Mouse (Mus musculus) stomach, embryonic 16.5 days (tissue): ENCODE data around the gene Cog1. TPM values are rescaled to one million over a fixed set of nuclear protein-coding genes. Genes with fewer than 3 reads are reported as not detected.
A peak's percentile ranks its signal among the peaks of the same experiment; 100 is the strongest.

ENCODE experiments used
- ATAC-seq: fragments of 200-750 bp; cut with Nextera tagmentation; 2 replicates; pipeline ENCODE4 v1.8.0; 2017; ENCODE audit warnings: moderate number of reproducible peaks, moderate TSS enrichment; ENCODE audit not compliant: insufficient read depth, low FRiP score
- H3K27ac ChIP-seq: fragments of 300-500 bp; sonication (generic); 2 replicates; pipeline ENCODE4 v1.5.1; 2014; ENCODE audit warnings: low read length
- H3K27me3 ChIP-seq: fragments of 300-500 bp; sonication (generic); 2 replicates; pipeline ENCODE4 v1.6.1; 2014; ENCODE audit warnings: low read length, control low read depth, mixed read lengths; ENCODE audit not compliant: control insufficient read depth, insufficient read depth
- H3K36me3 ChIP-seq: fragments of 300-500 bp; sonication (generic); 2 replicates; pipeline ENCODE4 v1.6.1; 2014; ENCODE audit warnings: low read length; ENCODE audit not compliant: control insufficient read depth, insufficient read depth
- H3K4me1 ChIP-seq: fragments of 300-500 bp; sonication (generic); 2 replicates; pipeline ENCODE4 v1.6.1; 2014; ENCODE audit warnings: low read length, control low read depth, mixed read lengths; ENCODE audit not compliant: control insufficient read depth, insufficient read depth
- H3K4me2 ChIP-seq: fragments of 300-500 bp; sonication (generic); 2 replicates; pipeline ENCODE4 v1.6.1; 2014; ENCODE audit warnings: low read depth, low read length, mixed read lengths
- H3K4me3 ChIP-seq: fragments of 300-500 bp; sonication (generic); replicated peaks from 2 replicates; pipeline ENCODE4 v1.5.1; 2014; ENCODE audit warnings: mild to moderate bottlenecking, low read length
- H3K9ac ChIP-seq: fragments of 300-500 bp; sonication (generic); 2 replicates; pipeline ENCODE4 v1.6.1; 2014; ENCODE audit warnings: low read length
- H3K9me3 ChIP-seq: fragments of 300-500 bp; sonication (generic); replicated peaks from 2 replicates; pipeline ENCODE4 v1.6.1; 2016; ENCODE audit warnings: low read length, control low read depth; ENCODE audit not compliant: control insufficient read depth
- WGBS: fragments of 180-500 bp; shearing (Covaris S2); extraction: QIAGEN DNeasy Blood & Tissue Kit; methylation state at CpG from one replicate; pipeline ENCODE4 v1.1.7; 2014; 5-methylcytosine and 5-hydroxymethylcytosine counted together
- polyA plus RNA-seq: library from polyadenylated mRNA; unstranded; fragments of >200 nt; fragmentation: Nextera tagmentation; extraction: Ambion mirVana; gene quantifications from 2 replicates; pipeline ENCODE4 v1.2.1, GENCODE M21; 2015

The Cog1 gene
- polyA plus RNA-seq, 1 experiment from 2014 or later, result 17.3 TPM

GRCm38 (mm10) chr11:113614476-113614875 is 34.5 kb upstream of the Cog1 start:
- Histone ChIP-seq H3K9ac (no peak overlapping the region), H3K4me1 (peaks cover 26% of the 10 kb centered on the region)

GRCm38 (mm10) chr11:113617132-113617911 is 31.6 kb upstream of the Cog1 start:
- Histone ChIP-seq H3K36me3 (no peaks in the 10 kb centered on the region), H3K9me3 (no peaks in the 10 kb centered on the region), H3K9ac (no peak overlapping the region), H3K27me3 (peaks cover 29% of the 10 kb centered on the region), H3K4me2 (0 out of 2 replicates have a peak overlapping the region, but pooled peaks have one; percentile 3), H3K4me3 (no peak overlapping the region), H3K27ac (no peak overlapping the region), H3K4me1 (peaks cover 20% of the 10 kb centered on the region)
- WGBS, result 34% methylated on average over 14 of the region's 14 CpGs
- ATAC-seq, result peak; percentile 64; the same call in 1 of the 2 replicates

More at GRCm38 (mm10) chr11:113614476-113614875, 34.5 kb upstream of the Cog1 start:
- H3K36me3 ChIP-seq, result no peaks in the 10 kb centered on the region
- ATAC-seq, result no peak
- H3K4me3 ChIP-seq, result no peak overlapping the region
- H3K27ac ChIP-seq, result no peak overlapping the region
- no peaks in the 10 kb centered on the region for H3K9me3 ChIP-seq
- no peak overlapping the region for H3K4me2 ChIP-seq
- WGBS, result 85% methylated on average over 6 of the region's 6 CpGs
- H3K27me3 ChIP-seq, result peaks cover 9% of the 10 kb centered on the region

GRCm38 (mm10) chr11:113618303-113618671 is 30.7 kb upstream of the Cog1 start:
- no peaks in the 10 kb centered on the region for H3K9me3 ChIP-seq
- WGBS, result 29% methylated on average over 4 of the region's 4 CpGs
- peak overlapping the region; percentile 45 for H3K4me3 ChIP-seq
- H3K36me3 ChIP-seq, result no peaks in the 10 kb centered on the region
- peaks cover 19% of the 10 kb centered on the region; the same call in 1 of the 2 replicates for H3K4me1 ChIP-seq
- no peak overlapping the region for H3K27ac ChIP-seq
- H3K9ac ChIP-seq, result no peak overlapping the region
- ATAC-seq, result no peak
- H3K4me2 ChIP-seq, result peak overlapping the region; percentile 74
- peaks cover 29% of the 10 kb centered on the region for H3K27me3 ChIP-seq

- Histone ChIP-seq H3K4me3 (peak within 1 kb of the TSS; percentile 45), H3K27ac (no peak within 1 kb of the TSS), H3K27me3 (peaks cover 29% of the 10 kb centered on the region), H3K4me2 (peak within 1 kb of the TSS; percentile 74), H3K4me1 (peaks cover 19% of the 10 kb centered on the region; the same call in 1 of the 2 replicates), H3K9ac (peak within 1 kb of the TSS; percentile 53), H3K9me3 (no peaks in the 10 kb centered on the region), H3K36me3 (no peaks in the 10 kb centered on the region)
- ATAC-seq, result peak; percentile 48; the same call in 1 of the 2 replicates
- 1% methylated on average over 54 of the region's 54 CpGs for WGBS
Observed at GRCm38 (mm10) chr11:113618672-113619419, 30.1 kb upstream of the Cog1 start, which contains the start of gene Sstr2. Gene Sstr2 (plus strand): TSS chr11:113619342.

GRCm38 (mm10) chr11:113619420-113620080 is 29.4 kb upstream of the Cog1 start:
- Histone ChIP-seq H3K9me3 (no peaks in the 10 kb centered on the region), H3K36me3 (no peaks in the 10 kb centered on the region), H3K4me3 (peak overlapping the region; percentile 45), H3K27ac (no peak overlapping the region), H3K4me2 (peak overlapping the region; percentile 74), H3K9ac (peak overlapping the region; percentile 51), H3K27me3 (peaks cover 29% of the 10 kb centered on the region), H3K4me1 (peaks cover 19% of the 10 kb centered on the region; the same call in 1 of the 2 replicates)
- ATAC-seq, result 0 out of 2 replicates have a peak, but pooled peaks have one; percentile 6
- WGBS, result 4% methylated on average over 31 of the region's 31 CpGs

- no peak for ATAC-seq
- Histone ChIP-seq H3K9ac (no peak overlapping the region), H3K4me3 (no peak overlapping the region), H3K4me1 (peaks cover 19% of the 10 kb centered on the region; the same call in 1 of the 2 replicates), H3K27ac (no peak overlapping the region), H3K27me3 (peaks cover 29% of the 10 kb centered on the region), H3K36me3 (no peaks in the 10 kb centered on the region), H3K9me3 (no peaks in the 10 kb centered on the region), H3K4me2 (no peak overlapping the region)
- WGBS, result 74% methylated on average over 2 of the region's 2 CpGs
Observed at GRCm38 (mm10) chr11:113621001-113621400, 28.0 kb upstream of the Cog1 start.

- 77% methylated on average over 4 of the region's 4 CpGs for WGBS
- Histone ChIP-seq H3K4me2 (no peak overlapping the region), H3K9ac (no peak overlapping the region), H3K4me1 (peaks cover 21% of the 10 kb centered on the region; the same call in 1 of the 2 replicates), H3K9me3 (no peaks in the 10 kb centered on the region), H3K4me3 (no peak overlapping the region), H3K36me3 (no peaks in the 10 kb centered on the region), H3K27ac (no peak overlapping the region), H3K27me3 (peaks cover 29% of the 10 kb centered on the region)
- ATAC-seq, result no peak
Observed at GRCm38 (mm10) chr11:113622028-113622427, 26.9 kb upstream of the Cog1 start.

GRCm38 (mm10) chr11:113625437-113625836 is 23.5 kb upstream of the Cog1 start:
- Histone ChIP-seq H3K4me2 (no peak overlapping the region), H3K36me3 (no peaks in the 10 kb centered on the region), H3K4me3 (no peak overlapping the region), H3K9me3 (no peaks in the 10 kb centered on the region), H3K27me3 (peaks cover 12% of the 10 kb centered on the region; the same call in 1 of the 2 replicates), H3K27ac (no peak overlapping the region), H3K4me1 (0 out of 2 replicates have a peak, but pooled peaks cover 2% of the 10 kb centered on the region), H3K9ac (no peak overlapping the region)
- ATAC-seq, result no peak
- WGBS, result 85% methylated on average over 18 of the region's 18 CpGs
